Mouse (Mus musculus): ENCODE data around the gene Sfxn3.

Sfxn3 gene

DNA sequence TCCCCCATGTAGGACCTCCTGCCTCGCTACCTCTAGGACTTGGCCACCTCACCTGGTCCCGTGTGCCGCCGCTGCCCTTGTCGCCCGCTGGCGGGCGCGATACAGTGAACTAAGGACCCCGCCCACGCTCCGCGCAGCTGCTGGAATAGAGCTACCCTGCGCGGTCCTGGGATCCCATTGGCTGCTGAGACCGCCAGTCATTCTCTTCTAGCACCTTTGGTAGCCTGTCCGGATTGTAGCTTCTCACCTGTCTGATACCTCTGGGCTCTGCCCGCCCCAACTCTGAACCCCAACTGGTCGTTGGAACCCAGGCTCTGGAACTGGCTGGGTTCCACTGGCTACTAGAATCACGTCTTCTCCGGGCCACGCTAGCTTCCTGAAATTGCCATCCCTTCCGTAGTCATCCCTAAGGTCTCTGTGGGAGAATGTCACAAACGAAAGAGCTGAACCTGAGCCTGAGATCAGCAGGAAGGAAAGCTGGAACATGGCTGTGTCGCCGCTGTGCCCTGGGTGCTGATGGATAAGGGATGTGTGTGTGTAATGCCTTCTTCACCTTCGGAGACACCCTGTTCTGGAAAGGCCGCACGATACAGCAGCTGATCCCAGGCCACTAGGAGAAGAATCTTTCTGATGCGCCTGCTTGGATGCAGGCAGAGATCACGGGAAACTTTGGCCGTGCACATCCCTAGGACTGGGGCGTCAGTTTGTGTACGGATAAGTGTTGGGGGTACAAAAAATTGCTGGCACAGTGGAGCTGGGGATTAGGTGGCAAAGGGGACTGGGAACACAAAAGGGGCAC is 581 bp upstream of the Sfxn3 start:
- peak; percentile 78 for DNase-seq (ENCODE audit: low spot score)

DNA sequence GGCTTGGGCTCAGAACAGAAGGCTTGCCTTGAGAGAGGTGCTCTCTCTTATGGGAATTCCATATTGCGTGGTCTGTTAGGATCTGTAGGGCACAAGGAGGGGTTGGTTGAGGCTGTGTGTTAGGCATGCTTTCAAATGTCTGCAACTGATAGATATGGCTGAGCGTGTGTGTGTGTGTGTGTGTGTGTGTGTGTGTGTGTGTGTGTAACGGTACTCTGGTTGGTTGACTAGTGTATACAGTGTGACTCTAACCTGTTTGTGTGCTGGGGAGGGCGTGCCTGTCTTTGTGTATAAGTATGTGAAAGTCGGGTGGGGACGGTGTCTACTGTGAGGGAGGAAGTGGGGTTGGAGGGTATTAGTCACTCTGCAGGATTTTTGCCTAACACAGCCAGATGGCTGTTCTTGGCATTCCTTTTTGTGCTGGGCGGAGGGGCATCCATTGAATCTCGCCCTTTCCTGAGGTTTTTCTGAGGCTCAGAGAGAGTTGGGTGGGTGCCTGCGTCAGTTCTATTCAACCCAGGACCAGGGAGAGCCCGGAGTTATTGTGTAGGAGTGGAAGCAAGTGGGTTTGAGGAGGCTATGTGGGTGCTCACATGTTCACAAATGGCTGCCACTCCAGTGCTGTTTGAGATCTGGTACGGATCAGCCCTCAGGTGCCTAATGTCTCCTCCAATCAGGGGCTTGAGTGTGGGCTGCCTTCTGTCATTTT is 786 bp downstream of the Sfxn3 start:
- DNase-seq (ENCODE audit: low spot score), result no peak

DNA sequence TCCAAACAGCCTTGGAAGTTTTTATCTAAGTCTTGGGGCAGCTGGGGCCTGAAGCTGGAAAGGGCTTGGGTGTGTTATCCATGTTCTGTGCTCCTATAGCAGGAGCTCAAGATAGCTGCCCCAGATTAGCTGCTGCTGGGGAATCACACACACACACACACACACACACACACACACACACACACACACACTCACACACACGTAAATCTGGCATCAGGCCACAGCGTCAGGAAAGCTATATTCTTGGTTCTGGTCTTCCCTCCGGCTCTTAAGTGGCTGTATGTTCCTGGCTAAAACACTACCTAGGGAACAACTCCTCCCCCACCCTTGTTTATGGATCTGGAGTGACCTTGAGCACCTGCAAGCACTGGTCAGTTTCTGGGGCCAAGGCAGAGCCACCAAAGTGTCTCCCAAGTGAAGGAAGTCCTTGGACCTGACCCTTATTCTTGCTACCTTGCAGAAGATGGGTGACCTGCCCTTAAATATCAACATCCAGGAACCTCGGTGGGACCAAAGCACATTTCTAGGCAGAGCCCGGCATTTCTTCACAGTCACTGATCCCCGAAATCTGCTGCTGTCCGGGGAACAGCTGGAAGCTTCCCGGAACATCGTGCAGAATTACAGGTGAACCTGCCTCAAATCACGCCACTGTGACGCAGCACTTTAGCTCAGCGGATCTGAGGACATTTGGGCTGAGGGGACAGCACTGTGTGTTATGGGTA is 1.5 kb downstream of the Sfxn3 start:
- no peak for DNase-seq (ENCODE audit: low spot score)

DNA sequence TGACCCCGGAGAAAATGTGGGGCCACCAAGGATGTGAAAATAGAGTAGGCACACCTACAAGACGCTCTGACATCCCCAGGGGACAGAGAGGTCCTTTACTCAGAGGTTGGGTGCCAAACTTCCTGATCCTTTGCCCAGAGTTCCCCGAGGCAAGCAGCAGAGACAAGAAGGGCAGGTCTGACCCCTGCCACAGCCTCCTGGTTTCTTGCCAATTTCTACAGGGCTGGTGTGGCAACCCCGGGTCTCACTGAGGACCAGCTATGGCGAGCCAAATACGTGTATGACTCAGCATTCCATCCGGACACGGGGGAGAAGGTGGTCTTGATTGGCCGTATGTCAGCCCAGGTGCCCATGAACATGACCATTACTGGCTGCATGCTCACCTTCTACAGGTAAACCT is 2.2 kb downstream of the Sfxn3 start:
- DNase-seq (ENCODE audit: low spot score), result no peak

DNA sequence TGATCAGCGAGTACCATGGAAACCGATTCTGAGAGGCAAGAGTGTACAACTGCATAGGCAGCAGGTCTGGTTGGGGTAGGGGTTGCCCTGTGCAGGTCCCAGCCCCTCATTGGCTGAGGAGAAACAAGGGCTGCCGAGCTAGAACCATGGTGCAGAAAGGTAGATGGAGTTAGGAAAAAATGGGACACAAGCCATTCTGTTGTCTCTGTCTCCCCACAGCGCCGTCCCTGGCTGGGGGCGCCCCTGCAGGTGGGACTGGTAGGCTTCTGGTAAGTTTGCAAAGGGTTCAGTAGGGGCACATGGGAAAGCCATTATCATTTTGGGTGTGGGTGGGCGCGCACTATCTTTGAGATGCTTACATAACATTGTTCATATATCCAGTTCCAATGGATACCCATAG is 6.1 kb downstream of the Sfxn3 start:
- DNase-seq (ENCODE audit: low spot score), result no peak

DNA sequence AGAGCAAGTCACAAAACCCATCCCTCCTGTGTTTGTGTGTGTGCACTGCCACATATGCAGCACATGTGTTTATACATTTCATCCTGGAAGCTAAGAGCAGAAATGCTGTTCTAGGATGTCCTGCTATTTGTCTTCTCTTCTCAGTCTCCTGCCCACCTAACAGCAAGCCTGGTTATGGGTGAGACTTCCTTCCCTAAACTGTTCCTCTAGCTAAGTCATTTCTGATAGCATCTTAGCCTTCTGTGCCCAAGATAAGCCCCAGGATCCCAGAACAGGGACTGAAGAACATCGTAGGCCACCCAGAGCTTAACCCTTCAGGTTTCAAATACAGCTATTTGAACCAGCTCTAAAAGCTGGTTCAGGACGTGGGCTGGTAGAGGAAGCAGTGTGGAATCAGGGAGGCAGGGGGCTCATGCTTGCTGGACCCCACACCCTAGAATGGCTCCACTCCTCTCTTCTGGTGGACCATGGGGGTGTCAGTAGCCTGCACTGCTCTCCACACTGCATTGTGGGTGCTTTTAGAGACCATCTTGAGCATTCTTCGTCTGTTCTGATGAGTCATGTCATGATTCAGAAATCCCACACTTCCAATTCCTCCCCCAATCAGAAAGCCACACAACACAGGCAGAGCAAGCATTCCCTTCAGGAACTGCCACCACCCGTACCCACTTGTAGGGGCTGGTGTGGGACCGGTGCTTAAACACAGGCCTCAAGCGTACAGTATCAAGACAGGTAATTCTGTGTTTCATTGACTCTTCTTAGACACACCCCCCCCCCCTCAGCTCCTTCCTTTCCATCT is 7.8 kb downstream of the Sfxn3 start:
- no peak for DNase-seq (ENCODE audit: low spot score)

DNA sequence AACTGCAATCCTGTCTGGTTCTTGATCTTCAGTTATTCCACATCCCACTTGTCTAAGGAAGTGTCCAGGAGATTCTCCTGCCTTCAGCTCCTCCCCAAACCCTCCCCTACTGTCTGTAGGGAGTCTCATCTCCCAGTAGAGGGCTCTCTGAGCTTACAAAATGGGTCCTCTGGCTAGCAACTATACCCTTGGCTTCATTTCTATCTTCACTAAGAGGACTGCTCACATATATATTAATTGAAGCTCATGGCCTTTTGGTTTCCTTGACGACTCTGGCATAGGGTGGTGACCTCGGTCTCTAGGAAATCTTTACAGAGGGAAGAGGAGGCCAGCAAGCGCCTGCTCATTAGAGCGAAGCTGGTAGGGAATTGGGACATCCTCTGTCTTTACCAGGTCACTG is 9.1 kb downstream of the Sfxn3 start:
- peak; percentile 62 for DNase-seq (ENCODE audit: low spot score)

DNA sequence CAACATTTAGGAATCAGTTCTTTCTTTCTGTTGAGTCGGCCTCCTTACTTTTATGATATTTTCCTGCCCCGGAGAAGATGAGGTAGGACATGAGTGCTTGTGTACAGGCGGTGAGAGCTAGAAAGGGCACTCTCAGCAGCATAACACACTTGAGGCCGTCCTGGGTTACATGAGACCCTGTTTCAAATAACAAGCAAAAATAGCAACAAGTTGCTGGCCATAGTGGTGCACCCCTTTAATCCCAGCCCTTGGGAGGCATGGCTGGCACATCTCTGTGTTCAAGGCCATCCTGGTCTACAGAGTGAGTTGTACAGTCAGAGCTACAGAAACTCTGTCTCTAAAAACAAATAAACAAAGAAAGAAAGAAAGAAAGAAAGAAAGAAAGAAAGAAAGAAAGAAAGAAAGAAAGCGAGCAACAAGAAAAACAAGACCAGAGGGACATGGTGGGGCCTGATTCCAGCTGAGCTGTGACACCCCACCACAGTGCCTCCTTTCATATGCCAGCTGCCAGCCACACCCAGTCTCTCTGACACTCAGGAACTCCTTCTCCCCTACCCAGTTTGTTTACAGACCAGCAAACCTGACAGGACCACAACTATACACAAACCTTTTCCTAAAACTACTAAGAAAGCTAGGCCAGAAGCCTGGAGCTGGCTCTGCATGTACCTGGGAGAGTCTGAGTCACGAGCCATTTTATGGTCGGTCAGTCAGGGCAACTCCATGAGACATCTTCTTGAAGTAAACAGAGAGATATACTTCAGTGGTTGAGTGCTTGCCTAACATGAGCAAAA is 9.8 kb downstream of the Sfxn3 start:
- no peak for DNase-seq (ENCODE audit: low spot score)

DNA sequence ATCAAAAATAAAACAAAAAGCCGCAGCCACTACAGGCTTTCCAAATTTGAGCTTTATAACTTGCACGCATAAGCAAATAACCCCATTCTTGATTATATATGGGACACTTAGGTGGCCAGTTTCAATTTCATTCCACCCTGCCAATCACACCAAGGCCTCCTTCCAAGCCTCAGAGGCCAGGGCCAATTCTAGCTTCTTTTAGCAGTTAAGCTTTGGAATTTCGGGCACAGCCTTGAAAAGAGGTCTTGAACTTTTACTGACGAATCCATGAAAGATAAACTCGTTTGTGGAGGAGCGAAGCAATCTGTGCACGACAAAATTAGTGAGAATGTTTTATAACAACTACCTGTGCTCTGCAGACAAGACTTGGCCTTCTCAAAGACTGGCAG is 10.4 kb downstream of the Sfxn3 start:
- no peak for DNase-seq (ENCODE audit: low spot score)

DNA sequence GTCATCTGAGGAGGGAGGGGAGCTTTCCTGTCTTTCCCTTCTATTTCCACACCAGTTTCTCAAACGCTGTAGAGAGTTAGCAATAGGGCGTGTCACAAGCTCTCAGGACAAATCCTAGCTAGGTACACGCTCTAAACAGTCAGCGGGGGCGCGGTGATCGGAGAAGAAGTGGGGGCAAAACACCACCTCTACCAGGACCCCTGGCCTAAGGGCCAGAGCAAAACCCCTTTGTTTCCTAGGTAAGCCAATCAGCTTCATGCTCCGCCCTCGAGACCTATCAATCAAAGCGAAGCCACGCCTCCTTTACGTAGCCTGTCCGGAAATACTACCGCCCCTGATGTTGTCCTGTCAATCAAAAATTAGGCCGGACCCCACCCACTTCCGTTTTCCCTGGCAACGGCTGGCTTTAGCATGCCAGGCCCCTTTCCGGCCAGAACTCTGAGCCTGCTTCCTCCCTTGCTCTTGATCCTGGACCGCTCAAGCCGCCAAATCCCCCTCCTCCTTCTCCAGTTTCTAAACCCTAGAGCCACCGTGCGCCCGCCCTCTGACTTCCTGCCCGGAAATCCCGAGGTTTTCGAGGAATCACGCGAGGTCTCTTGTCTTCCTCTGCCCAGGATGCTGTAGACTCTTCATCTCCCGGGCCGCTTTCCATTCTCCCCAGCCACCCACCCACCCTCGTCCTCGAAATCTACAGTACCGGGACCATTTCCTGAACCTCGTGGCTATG is 11.0 kb downstream of the Sfxn3 start:
- DNase-seq (ENCODE audit: low spot score), result peak; percentile 100

DNA sequence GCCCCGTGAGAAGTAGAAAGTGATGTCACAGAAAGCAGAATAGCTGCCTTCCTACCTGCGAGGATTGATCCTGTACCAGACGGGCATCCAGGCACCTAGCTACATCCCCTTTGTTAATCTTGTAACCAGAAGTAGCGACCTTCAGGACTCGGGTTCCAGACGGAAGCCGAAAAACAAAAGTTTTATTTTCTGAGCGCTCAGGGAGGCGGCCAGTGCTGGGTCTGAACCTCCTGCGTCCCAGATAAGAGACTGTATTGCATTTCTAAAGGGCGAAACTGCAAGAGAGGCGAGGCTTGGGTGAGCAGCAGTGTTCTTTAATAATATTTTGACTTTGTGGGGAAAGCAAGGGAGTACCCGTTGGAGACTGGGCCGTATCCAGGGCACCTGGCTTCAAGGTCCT is 11.5 kb downstream of the Sfxn3 start:
- no peak for DNase-seq (ENCODE audit: low spot score)

DNA sequence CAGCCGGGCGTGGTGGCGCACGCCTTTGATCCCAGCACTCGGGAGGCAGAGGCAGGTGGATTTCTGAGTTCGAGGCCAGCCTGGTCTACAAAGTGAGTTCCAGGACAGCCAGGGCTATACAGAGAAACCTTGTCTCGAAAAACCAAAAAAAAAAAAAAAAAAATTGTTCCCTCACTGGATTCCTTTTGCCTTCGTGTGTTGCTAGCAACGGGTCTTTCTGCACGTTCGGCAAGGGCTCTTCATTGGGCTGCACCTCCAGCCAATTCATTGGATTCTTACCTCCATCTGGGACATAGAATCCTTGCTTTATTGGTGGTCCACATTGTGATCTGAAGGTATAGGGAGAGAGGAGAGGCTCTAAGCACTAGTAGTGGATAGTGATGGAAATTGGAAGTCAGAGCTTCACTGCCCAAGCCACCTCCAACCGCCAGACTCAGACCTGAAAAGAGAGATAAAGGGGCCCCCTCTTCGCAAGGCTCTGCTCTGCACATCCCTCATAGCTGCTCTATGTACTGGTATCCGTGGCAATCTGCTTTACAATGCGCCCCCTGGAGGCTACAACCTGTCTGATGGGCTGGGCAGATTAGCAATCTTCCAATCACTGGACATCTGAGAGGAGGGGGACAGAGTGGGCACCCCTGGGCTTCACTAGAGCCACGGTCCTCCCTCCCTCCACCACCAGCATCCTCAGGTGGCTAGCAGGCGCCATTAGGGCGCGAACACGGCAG is 16.4 kb downstream of the Sfxn3 start:
- peak; percentile 74 for DNase-seq (ENCODE audit: low spot score)

DNA sequence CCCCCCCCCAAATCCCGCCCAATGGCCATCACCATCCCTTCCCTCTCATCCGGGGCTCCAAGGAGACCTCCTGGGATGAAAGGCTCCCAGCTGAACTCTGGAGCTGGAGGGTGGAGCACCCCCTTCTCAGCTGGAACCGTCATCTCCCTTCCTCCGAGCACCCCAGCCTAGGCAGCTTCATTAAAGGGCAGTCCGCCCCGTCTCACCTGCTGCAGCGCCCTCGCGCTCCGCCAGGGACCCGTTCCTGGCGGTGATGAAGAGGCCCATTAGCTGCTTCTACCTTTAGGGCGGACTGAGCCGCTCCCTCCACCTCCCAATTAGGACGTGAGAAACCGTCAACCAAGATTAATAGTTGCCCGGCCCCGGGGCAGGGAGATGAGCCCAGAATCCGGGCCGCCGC is 17.9 kb downstream of the Sfxn3 start:
- DNase-seq (ENCODE audit: low spot score), result no peak

DNA sequence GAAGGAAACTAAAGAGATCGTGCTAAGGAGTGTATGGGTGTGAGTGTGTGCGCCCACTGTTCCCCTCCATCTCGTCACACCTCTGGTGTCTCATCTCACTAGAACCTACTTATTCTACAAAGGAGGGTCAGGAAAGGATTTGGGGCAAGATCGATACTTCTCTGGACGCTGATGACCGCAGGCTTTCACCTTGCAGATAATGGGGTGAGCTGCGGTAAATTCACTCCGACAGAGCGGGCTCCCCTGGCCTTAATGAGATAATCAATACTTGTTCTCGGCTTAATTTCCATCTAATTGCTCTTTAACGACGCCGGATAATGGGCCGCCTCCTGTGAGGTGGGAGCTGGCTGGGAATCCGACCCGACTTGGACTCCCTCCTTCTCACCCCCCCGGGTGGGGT is 19.9 kb downstream of the Sfxn3 start:
- DNase-seq (ENCODE audit: low spot score), result no peak

DNA sequence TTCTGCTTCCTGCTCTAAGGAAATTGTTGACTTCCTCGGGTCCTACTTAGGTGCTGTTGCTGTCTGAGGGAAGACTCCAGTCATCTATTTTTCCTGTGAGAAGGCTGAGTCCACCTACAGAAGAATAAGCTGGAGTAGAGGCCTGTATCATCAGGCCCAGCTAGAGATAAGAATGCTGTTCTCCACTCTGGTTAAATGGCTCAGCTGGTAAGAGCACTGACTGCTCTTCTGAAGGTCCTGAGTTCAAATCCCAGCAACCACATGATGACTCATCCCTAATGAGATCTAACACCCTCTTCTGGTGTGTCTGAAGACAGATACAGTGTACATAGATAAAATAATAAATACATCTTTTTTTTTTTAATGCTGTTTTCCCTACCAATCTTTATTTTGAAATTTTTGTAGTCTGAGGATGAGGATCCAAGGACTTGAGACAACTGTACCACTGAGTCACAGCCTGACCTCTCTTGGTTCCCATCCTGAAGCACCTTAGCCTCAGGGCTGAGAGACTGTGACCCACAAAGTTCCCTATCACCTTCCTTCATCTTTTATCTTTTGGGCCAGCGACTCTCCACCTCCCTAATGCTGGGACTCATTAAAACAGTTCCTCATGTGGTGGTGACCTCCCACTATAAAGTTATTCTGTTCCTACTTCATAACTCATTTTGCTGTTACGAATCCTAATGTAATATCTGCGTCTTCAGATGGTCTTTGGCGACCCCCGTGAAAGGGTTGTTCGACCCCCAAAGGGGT is 20.6 kb downstream of the Sfxn3 start:
- no peak for DNase-seq (ENCODE audit: low spot score)

DNA sequence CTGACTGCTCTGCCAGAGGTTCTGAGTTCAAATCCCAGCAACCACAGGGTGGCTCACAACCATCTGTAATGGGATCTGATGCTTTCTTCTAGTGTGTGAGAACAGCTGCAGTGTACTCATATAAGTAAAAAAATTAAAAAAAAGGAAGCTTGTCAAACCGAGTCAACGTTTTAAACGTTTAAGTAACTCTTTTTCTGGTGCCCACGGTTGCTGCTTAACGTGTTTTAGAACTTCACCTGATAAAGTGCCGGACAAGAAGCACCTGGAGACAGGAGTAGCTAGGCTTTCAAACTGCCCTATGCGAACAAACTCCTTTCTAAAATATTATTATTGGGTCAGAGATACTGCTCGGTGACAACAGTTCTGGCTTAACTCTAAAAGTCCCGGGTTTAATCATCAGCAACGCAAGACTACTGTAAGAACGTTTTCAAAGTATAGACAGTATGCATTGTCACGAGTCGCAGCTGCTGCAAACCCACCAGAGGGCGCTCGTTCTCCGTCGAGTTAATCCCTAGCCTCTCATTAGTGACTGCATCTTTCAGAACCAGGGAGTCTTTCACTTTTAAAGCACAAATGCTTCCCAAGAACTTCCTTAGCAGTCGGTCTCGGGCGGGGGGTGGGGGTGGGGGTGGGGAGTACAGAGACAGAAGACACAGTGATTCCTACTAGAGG is 26.7 kb downstream of the Sfxn3 start:
- DNase-seq (ENCODE audit: low spot score), result peak; percentile 91

DNA sequence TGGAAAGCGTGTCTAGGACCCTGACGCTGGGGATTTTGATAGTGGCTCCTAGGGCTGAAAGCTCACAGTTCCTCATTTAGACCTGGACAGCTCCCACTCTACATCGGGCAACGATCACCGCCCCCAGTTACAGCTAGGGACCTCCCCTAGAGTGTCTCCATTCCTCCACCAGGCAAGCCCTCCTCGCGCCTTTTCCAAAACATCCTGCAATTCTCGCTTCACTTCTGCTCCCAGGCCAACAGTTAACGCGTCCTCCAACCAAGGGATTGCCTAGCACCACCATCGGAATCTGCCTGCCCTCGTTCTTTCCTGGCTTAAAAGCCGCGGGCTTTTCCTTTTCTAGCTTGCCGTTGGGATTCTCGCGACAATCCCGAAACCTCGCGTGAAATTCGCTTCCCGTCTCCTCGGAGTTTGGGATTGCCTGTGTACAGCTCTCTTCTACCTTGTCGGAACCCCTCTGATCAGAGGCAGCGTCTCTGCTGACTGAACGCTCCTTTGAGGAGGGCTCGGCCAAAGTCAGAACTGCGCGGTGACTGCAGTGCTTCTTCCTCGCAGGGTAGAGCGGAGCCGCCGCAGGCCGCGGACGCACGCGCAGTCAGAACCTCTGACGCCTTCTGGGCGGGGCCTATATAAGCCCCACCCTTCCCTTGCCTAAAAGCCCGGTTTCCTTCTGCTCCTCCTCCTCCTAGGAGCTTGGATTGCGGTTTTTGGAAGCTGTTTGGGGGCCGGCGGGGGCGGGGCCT is 27.4 kb downstream of the Sfxn3 start, which contains the start of gene Kazald1:
TSS of gene Kazald1 (plus strand) at position 662 of the 743 bp plus-strand sequence.
- peak; percentile 94 for DNase-seq (ENCODE audit: low spot score)

Measured in embryo, embryonic 10 days (tissue).